Mouse (Mus musculus) intestine, embryonic 15.5 days (tissue): ENCODE data around the gene Pxylp1. TPM values are rescaled to one million over a fixed set of nuclear protein-coding genes. Genes with fewer than 3 reads are reported as not detected.
A peak's percentile ranks its signal among the peaks of the same experiment; 100 is the strongest.

Source experiments
- ATAC-seq: fragments of 200-750 bp; cut with Nextera tagmentation; 2 replicates; pipeline ENCODE4 v1.8.0; 2017; ENCODE audit warnings: moderate TSS enrichment, moderate library complexity
- H3K27ac ChIP-seq: fragments of 300-500 bp; sonication (generic); 2 replicates; pipeline ENCODE4 v1.5.1; 2015; ENCODE audit warnings: mild to moderate bottlenecking, inconsistent platforms
- H3K27me3 ChIP-seq: fragments of 300-500 bp; sonication (generic); replicated peaks from 2 replicates; pipeline ENCODE4 v1.6.1; 2015; ENCODE audit warnings: inconsistent platforms
- H3K36me3 ChIP-seq: fragments of 300-500 bp; sonication (generic); 2 replicates; pipeline ENCODE4 v1.6.1; 2015; ENCODE audit warnings: inconsistent platforms
- H3K4me1 ChIP-seq: fragments of 300-500 bp; sonication (generic); replicated peaks from 2 replicates; pipeline ENCODE4 v1.6.1; 2015; ENCODE audit warnings: inconsistent platforms
- H3K4me2 ChIP-seq: fragments of 300-500 bp; sonication (generic); replicated peaks from 2 replicates; pipeline ENCODE4 v1.6.1; 2015; ENCODE audit warnings: mild to moderate bottlenecking, inconsistent platforms
- H3K4me3 ChIP-seq: fragments of 300-500 bp; sonication (generic); replicated peaks from 2 replicates; pipeline ENCODE4 v1.5.1; 2015; ENCODE audit warnings: inconsistent platforms
- H3K9ac ChIP-seq: fragments of 300-500 bp; sonication (generic); 2 replicates; pipeline ENCODE4 v1.6.1; 2015; ENCODE audit warnings: inconsistent platforms
- H3K9me3 ChIP-seq: fragments of 300-500 bp; sonication (generic); 2 replicates; pipeline ENCODE4 v1.6.1; 2016; ENCODE audit warnings: inconsistent platforms
- WGBS: fragments of 180-500 bp; shearing (Covaris S2); methylation state at CpG from one replicate; pipeline ENCODE4 v1.1.7; 2015; 5-methylcytosine and 5-hydroxymethylcytosine counted together
- polyA plus RNA-seq: library from polyadenylated mRNA; unstranded; fragments of >200 nt; fragmentation: Nextera tagmentation; extraction: Ambion mirVana; gene quantifications from 2 replicates; pipeline ENCODE4 v1.2.1, GENCODE M21; 2015

Pxylp1 gene
- polyA plus RNA-seq, 1 experiment from 2014 or later: 41.5 TPM

DNA sequence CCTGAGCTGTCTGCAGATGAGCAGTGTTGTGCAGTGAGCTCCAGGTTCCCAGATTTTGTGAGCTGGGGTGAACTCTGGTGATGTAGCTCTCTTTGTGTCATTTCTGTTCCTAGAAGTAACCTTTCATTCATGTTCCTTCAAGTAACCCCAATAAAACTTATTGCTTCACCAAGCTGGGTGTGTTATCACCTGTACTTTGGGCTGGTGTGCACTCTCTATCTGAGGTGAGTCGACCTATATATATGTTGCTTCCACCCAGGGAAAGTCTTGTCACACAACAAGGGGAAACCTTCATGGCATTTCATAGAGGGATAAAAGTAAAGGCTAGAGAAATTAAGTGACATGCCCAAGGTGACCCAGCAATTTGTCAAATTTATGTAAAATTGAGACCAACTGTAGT is 17.0 kb upstream of the Pxylp1 start:
- Histone ChIP-seq H3K9ac (no peak overlapping the region), H3K36me3 (no peaks in the 10 kb centered on the region), H3K27ac (no peak overlapping the region), H3K4me1 (no peaks in the 10 kb centered on the region; the same call in 1 of the 2 replicates), H3K9me3 (no peaks in the 10 kb centered on the region), H3K27me3 (no peaks in the 10 kb centered on the region), H3K4me3 (no peak overlapping the region), H3K4me2 (no peak overlapping the region)
- ATAC-seq: peak; percentile 89
- 57% methylated on average over 1 of the region's 1 CpGs for WGBS

DNA sequence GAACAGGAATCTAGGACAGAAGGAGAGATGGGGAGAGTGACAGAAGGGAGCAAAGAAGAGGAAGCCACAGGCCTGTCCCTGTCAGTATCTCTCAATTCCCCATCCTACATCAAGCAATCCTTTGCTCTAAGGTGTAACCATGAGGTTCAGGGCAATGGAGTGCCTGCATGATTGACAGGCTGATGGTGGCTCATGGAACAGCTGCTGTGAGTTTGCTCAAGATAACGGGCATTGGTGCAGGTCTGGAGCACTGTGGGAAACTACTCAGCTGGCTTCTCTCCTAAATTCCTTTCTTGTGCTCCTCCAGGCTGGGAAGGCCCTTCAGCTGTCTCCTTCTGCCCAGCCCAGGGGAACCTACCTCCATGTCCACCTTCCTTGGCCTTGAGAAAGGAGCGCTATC is 16.3 kb upstream of the Pxylp1 start:
- H3K27me3 ChIP-seq: no peaks in the 10 kb centered on the region
- H3K9me3 ChIP-seq: no peaks in the 10 kb centered on the region
- H3K36me3 ChIP-seq: no peaks in the 10 kb centered on the region
- no peak overlapping the region for H3K9ac ChIP-seq
- WGBS: 75% methylated on average over 2 of the region's 2 CpGs
- no peak overlapping the region for H3K4me2 ChIP-seq
- H3K4me3 ChIP-seq: no peak overlapping the region
- no peak overlapping the region for H3K27ac ChIP-seq
- H3K4me1 ChIP-seq: no peaks in the 10 kb centered on the region; the same call in 1 of the 2 replicates
- peak; percentile 35; the same call in 1 of the 2 replicates for ATAC-seq

DNA sequence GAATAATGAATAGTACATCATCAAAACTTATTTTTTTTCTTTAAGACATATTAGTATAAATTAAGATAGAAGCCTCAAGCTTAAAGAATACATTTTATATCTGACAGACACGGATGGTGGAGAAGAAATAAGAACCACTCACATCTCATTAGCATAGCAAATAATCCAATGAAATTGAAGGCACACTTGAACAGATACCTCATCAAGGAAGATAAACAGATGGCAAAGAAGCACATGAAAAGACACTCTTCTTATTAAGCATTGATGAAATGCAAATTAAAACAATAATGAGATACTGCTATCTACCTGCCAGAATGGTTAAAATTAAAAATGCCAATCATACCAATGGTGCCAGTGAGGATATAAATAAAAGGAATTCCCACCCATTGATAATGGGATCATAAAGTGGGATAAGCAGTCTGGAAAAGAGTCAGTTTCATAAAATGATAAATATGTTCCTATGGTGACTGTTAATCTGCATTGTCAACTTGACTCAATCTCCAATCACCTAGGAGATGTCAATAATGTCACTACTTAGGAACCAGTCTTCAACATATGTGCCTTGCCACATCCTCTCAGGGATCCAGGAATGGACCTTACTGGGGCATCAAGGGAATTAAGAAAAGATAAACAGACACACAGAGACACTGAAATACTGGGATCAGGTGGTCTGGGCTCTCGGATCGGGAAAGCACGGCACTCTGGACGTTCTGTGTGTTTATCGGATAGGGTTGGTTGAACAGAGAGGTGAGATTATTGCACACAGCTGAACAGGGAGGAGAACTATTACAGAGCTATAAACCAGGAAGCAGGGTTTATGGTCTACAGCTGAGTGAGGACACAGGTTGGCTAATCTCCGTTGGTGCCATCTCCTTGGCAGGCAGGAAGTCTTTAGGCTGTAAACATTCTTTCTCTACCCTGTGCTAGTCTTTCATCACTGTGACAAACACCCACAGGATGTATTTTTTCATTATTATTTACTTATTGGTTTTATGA is 12.2 kb upstream of the Pxylp1 start:
- WGBS: 55% methylated on average over 7 of the region's 7 CpGs
- Histone ChIP-seq H3K4me1 (no peaks in the 10 kb centered on the region; the same call in 1 of the 2 replicates), H3K9me3 (no peaks in the 10 kb centered on the region), H3K36me3 (no peaks in the 10 kb centered on the region), H3K4me2 (no peak overlapping the region), H3K27ac (no peak overlapping the region), H3K9ac (no peak overlapping the region), H3K27me3 (no peaks in the 10 kb centered on the region), H3K4me3 (no peak overlapping the region)
- no peak for ATAC-seq

- no peak for ATAC-seq
- H3K27ac ChIP-seq: no peak overlapping the region
- no peaks in the 10 kb centered on the region for H3K4me1 ChIP-seq
- WGBS: 82% methylated on average over 5 of the region's 5 CpGs
- no peaks in the 10 kb centered on the region for H3K36me3 ChIP-seq
- no peak overlapping the region for H3K4me3 ChIP-seq
- no peaks in the 10 kb centered on the region for H3K9me3 ChIP-seq
- H3K4me2 ChIP-seq: no peak overlapping the region
- H3K27me3 ChIP-seq: no peaks in the 10 kb centered on the region
- H3K9ac ChIP-seq: no peak overlapping the region
These were observed 7.2 kb upstream of the Pxylp1 start for GRCm38 (mm10) chr9:96899717-96900116.

- Histone ChIP-seq H3K27me3 (no peaks in the 10 kb centered on the region), H3K9me3 (no peaks in the 10 kb centered on the region), H3K27ac (no peak overlapping the region), H3K4me3 (no peak overlapping the region), H3K4me1 (no peaks in the 10 kb centered on the region), H3K9ac (no peak overlapping the region), H3K36me3 (no peaks in the 10 kb centered on the region), H3K4me2 (no peak overlapping the region)
- ATAC-seq: no peak
These were observed 6.5 kb upstream of the Pxylp1 start for GRCm38 (mm10) chr9:96899004-96899403.

GRCm38 (mm10) chr9:96896690-96897089 is 4.2 kb upstream of the Pxylp1 start:
- Histone ChIP-seq H3K27ac (no peak overlapping the region), H3K4me3 (no peak overlapping the region), H3K9ac (no peak overlapping the region), H3K27me3 (no peaks in the 10 kb centered on the region), H3K9me3 (no peaks in the 10 kb centered on the region), H3K4me1 (no peaks in the 10 kb centered on the region), H3K4me2 (no peak overlapping the region), H3K36me3 (no peaks in the 10 kb centered on the region)
- 91% methylated on average over 1 of the region's 1 CpGs for WGBS
- no peak for ATAC-seq

- H3K4me1 ChIP-seq: peaks cover 14% of the 10 kb centered on the region
- WGBS: 51% methylated on average over 5 of the region's 5 CpGs
- no peaks in the 10 kb centered on the region for H3K9me3 ChIP-seq
- no peaks in the 10 kb centered on the region for H3K27me3 ChIP-seq
- no peak overlapping the region for H3K4me3 ChIP-seq
- H3K27ac ChIP-seq: no peak overlapping the region
- ATAC-seq: no peak
- H3K36me3 ChIP-seq: no peaks in the 10 kb centered on the region
- no peak overlapping the region for H3K4me2 ChIP-seq
- H3K9ac ChIP-seq: no peak overlapping the region
These were observed 1.1 kb upstream of the Pxylp1 start for GRCm38 (mm10) chr9:96893582-96893981.

DNA sequence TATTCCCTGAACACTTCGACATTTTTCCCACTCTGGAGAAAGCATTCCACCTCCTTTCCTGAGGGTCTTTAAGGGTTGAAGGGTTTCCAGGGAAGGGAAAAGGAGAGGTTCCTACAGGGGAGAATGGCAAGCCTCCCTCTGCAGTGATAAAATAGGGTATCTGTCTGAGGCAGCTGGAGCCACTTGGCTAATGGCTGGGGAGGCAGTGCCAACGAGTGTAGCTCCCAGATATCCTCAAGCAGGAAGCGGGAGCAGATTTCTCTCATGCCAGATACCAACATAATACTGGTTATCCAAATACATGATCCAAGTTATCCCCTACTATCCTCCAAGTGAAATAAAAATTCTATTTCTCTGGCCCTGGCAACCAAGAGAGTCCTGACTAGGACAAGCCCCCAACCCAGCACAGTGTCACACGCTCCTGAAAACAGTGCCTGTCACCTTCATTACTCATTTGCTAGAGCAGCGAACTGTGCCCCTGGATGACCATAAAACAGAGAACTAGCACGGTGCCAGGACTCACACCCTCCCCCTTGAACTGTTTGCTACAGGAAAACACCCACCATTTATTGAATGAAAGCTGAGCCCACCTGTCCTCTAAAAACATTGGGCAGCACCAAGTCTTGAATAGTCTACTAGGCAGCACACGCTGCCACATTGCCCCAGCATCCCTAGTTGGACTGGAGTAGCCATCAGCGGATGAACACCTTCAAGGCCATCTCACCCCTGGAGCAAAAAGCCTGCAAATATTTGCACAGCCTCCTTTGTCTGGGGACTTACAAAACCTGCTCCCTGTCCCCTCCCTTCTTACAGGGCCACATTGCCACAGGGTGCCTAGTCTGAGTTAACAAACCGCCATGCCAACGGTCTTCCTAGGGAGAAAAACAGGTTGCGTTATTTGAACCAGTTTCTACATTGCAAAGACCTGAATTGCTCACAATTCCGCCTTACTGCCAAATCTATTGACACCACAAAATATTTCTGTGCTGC is 833 bp downstream of the Pxylp1 start:
- Histone ChIP-seq H3K9me3 (no peaks in the 10 kb centered on the region), H3K27ac (no peak overlapping the region), H3K36me3 (no peaks in the 10 kb centered on the region), H3K4me3 (no peak overlapping the region), H3K27me3 (no peaks in the 10 kb centered on the region), H3K4me1 (peaks cover 27% of the 10 kb centered on the region), H3K9ac (no peak overlapping the region), H3K4me2 (no peak overlapping the region; the same call in 1 of the 2 replicates)
- WGBS: 49% methylated on average over 12 of the region's 12 CpGs
- peak; percentile 41; the same call in 1 of the 2 replicates for ATAC-seq

- 91% methylated on average over 6 of the region's 6 CpGs for whole genome bisulfite sequencing
- H3K27me3 ChIP-seq: no peaks in the 10 kb centered on the region
These were observed 1.7 kb downstream of the Pxylp1 start for GRCm38 (mm10) chr9:96890756-96891155.

GRCm38 (mm10) chr9:96890266-96890665 is 2.2 kb downstream of the Pxylp1 start:
- H3K4me3 ChIP-seq: no peak overlapping the region
- no peak for ATAC-seq
- no peak overlapping the region for H3K4me2 ChIP-seq

More at GRCm38 (mm10) chr9:96890756-96891155, 1.7 kb downstream of the Pxylp1 start:
- Histone ChIP-seq H3K4me3 (no peak overlapping the region), H3K27ac (no peak overlapping the region), H3K4me1 (peaks cover 27% of the 10 kb centered on the region), H3K4me2 (no peak overlapping the region), H3K9ac (no peak overlapping the region), H3K9me3 (no peaks in the 10 kb centered on the region), H3K36me3 (no peaks in the 10 kb centered on the region)
- no peak for ATAC-seq

GRCm38 (mm10) chr9:96889345-96890021 is 3.0 kb downstream of the Pxylp1 start:
- peak overlapping the region; percentile 87 for H3K4me2 ChIP-seq
- H3K4me1 ChIP-seq: peaks cover 27% of the 10 kb centered on the region
- H3K4me3 ChIP-seq: peak overlapping the region; percentile 62
- H3K9ac ChIP-seq: peak overlapping the region; percentile 79
- no peaks in the 10 kb centered on the region for H3K36me3 ChIP-seq
- under 1% methylated on average over 66 of the region's 66 CpGs for WGBS
- peak; percentile 92 for ATAC-seq
- H3K27ac ChIP-seq: peak overlapping the region; percentile 33; the same call in 1 of the 2 replicates
- H3K9me3 ChIP-seq: no peaks in the 10 kb centered on the region
- no peaks in the 10 kb centered on the region for H3K27me3 ChIP-seq

More at GRCm38 (mm10) chr9:96890266-96890665, 2.2 kb downstream of the Pxylp1 start:
- Histone ChIP-seq H3K36me3 (no peaks in the 10 kb centered on the region), H3K27ac (no peak overlapping the region), H3K27me3 (no peaks in the 10 kb centered on the region), H3K9me3 (no peaks in the 10 kb centered on the region), H3K9ac (no peak overlapping the region; the same call in 1 of the 2 replicates), H3K4me1 (peaks cover 27% of the 10 kb centered on the region)
- 88% methylated on average over 6 of the region's 6 CpGs for WGBS
